Mouse (Mus musculus): ENCODE measurements at regions not wholly inside any gene's neighbourhood (a gene's known extent, or its start where the extent isn't known, plus 50 kb on each side); places are given as distances from the start of the nearest gene placed in this dataset.

DNA sequence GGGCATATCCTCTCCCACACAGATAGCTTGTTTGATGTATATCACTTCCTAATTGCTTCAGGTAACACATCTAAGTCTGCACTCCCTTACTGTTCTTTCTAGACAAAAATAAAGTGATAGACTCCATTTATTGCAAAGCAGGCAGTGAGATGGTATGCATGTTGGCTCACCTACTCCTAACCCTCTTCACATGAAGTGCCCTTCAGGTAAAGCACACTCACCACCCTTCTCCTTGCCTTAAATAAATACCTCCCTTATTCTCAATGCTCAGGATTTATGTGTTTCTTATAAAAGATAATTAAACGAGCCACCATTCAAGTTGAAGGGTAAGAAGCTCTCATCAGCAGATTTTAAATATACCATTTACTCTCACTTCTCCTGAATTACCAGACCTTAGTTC lies 1347.7 kb upstream of the Zeb2 start:
- no peak overlapping the region for H3K27ac ChIP-seq
- peaks cover 8% of the 10 kb centered on the region for H3K4me1 ChIP-seq
- no peaks in the 10 kb centered on the region for H3K9me3 ChIP-seq
- no peak for ATAC-seq (ENCODE audit: low FRiP score, low read depth)
- H3K4me2 ChIP-seq (replicated peaks) = no peak overlapping the region
- H3K36me3 ChIP-seq = no peaks in the 10 kb centered on the region
- 48% methylated on average over 1 of the region's 1 CpGs for WGBS
- H3K27me3 ChIP-seq = no peaks in the 10 kb centered on the region
- no peak overlapping the region for H3K9ac ChIP-seq
- no peak overlapping the region for H3K4me3 ChIP-seq

DNA sequence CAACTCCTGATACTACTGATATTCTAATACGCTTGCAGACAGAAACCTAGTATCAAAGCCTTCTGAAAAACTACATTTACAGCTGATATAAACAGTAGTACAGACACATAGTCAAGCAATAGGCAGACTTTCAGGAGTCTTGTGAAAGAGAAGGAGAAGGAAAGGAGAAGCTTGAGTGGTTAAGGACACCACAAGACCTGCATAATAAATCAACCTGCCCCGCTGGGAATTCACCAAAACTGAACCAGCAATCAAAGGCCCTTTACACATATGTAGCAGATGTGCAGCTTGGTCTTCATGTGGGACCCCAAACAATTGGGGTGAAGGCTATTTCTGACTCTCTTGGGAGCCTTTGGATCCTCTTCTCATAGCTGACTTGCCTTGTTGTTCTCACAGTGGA lies 1345.5 kb upstream of the Zeb2 start:
- no peak overlapping the region for H3K4me2 ChIP-seq (replicated peaks)
- H3K4me3 ChIP-seq = no peak overlapping the region
- ATAC-seq (ENCODE audit: low FRiP score, low read depth) = no peak
- WGBS = 87% methylated on average over 2 of the region's 2 CpGs
- H3K36me3 ChIP-seq = no peaks in the 10 kb centered on the region
- H3K9ac ChIP-seq = no peak overlapping the region
- H3K4me1 ChIP-seq = peaks cover 8% of the 10 kb centered on the region
- H3K9me3 ChIP-seq = no peaks in the 10 kb centered on the region
- no peak overlapping the region for H3K27ac ChIP-seq
- no peaks in the 10 kb centered on the region for H3K27me3 ChIP-seq

DNA sequence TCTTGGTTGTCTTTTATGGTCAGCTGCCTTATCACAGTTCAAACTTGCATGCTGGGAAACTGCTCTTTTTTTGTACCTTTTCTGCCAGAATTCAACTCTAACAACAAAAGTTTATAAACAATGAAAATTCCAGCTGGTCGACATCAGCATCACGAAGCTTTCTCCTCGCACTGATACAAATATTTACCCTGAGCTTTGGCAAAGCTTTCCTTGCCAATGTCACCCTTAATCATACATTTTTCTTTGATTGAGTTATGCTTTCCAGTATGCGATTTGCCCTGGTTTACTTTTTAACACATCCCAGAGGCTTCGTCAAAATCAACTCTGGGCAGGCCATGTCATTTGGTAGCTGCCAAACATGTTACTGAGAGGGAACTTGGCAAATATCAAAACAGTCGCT lies 1333.5 kb upstream of the Zeb2 start:
- H3K27ac ChIP-seq = no peak overlapping the region
- H3K4me2 ChIP-seq (replicated peaks) = no peak overlapping the region
- peaks cover 3% of the 10 kb centered on the region; the same call in 1 of the 2 replicates for H3K27me3 ChIP-seq
- H3K4me3 ChIP-seq = no peak overlapping the region
- H3K36me3 ChIP-seq = no peaks in the 10 kb centered on the region
- WGBS = 69% methylated on average over 6 of the region's 6 CpGs
- H3K9ac ChIP-seq = no peak overlapping the region
- no peaks in the 10 kb centered on the region for H3K9me3 ChIP-seq
- no peaks in the 10 kb centered on the region for H3K4me1 ChIP-seq
- ATAC-seq (ENCODE audit: low FRiP score, low read depth) = no peak

DNA sequence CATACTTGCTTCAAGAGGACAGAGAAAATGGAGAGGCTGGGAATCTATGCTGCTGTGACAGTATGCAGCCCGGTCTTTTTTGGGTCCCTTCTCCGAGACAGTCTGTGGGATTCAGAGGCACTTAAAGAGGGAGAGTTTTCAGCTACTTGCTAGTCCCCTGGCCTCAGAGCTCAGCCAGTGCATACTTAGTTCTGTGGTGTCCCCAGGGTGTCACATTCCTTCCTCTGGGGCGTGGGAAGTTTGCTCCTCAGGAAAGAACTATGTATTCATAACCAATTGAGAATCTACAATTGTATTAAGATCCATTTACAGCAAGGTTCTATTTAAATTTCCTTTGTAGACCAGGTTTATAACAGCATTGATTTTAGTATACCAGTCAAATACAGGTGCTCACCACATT lies 1328.1 kb upstream of the Zeb2 start:
- Histone ChIP-seq H3K9me3 (no peaks in the 10 kb centered on the region), H3K27ac (no peak overlapping the region), H3K27me3 (peaks cover 3% of the 10 kb centered on the region; the same call in 1 of the 2 replicates), H3K4me3 (no peak overlapping the region), H3K4me2 (replicated peaks) (no peak overlapping the region), H3K36me3 (no peaks in the 10 kb centered on the region), H3K9ac (no peak overlapping the region), H3K4me1 (peaks cover 25% of the 10 kb centered on the region)
- ATAC-seq (ENCODE audit: low FRiP score, low read depth) = no peak
- 64% methylated on average over 3 of the region's 3 CpGs for WGBS

DNA sequence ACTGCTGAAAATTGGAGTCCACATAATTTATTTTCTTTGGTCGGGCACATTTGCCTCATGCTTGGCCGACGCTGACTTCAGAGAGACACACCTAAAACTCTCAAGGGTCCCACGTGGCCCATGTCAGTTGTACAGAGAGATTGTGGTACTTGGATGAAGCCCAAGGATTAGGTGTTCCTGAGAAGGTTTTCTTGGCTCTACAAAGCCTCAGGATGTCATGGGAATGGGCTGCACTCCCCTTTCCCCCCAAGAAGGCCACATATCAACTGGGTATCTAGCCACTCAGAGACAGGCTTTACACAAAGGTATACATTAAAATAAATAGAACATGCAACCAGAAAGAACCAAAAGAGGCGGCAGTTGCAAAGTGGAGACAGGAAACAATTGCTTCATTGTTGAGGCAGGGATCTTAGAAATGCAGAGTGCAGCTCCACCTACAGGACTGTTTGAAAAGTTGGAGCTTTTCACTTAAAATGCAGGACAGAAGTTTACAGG lies 1326.5 kb upstream of the Zeb2 start:
- Histone ChIP-seq H3K27me3 (peaks cover 3% of the 10 kb centered on the region; the same call in 1 of the 2 replicates), H3K9ac (no peak overlapping the region), H3K9me3 (no peaks in the 10 kb centered on the region), H3K36me3 (no peaks in the 10 kb centered on the region), H3K4me1 (peaks cover 25% of the 10 kb centered on the region), H3K4me2 (replicated peaks) (peak overlapping the region; percentile 41), H3K27ac (peak overlapping the region; percentile 65; the same call in 1 of the 2 replicates), H3K4me3 (no peak overlapping the region)
- peak; percentile 91 for ATAC-seq (ENCODE audit: low FRiP score, low read depth)
- WGBS = 10% methylated on average over 5 of the region's 5 CpGs

DNA sequence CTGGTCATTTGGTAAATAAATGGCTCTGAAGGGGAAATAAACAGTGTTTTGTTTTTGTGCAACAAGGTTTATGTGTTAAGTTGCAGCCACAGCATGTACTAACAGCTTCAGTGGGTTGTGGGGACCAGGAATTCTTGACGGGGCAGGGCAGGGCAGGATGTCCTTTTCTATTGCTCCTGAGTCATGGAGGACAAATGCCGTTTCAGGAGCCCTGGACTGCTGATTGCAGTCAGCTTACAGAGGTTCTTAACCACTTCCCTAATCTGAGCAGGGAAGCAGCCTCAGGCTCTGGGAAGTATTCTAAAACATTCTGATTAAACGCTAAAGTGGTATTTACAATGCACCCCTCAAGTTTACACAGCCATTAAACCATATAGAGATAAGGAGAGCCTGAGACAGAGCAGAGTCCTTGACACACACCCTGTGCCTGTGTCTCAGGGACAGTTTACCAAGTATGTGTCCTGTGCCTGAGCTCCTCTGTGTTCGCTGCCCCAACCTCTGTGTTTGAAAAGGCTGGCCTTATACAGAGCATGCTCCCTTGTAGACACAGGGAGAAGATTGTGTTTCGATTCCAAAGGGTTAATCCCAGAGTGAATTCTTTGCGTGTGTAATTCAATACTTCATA lies 1326.0 kb upstream of the Zeb2 start:
- H3K4me3 ChIP-seq = no peak overlapping the region
- peaks cover 3% of the 10 kb centered on the region; the same call in 1 of the 2 replicates for H3K27me3 ChIP-seq
- peaks cover 25% of the 10 kb centered on the region for H3K4me1 ChIP-seq
- peak overlapping the region; percentile 65 for H3K27ac ChIP-seq
- no peaks in the 10 kb centered on the region for H3K36me3 ChIP-seq
- no peaks in the 10 kb centered on the region for H3K9me3 ChIP-seq
- ATAC-seq (ENCODE audit: low FRiP score, low read depth) = peak; percentile 84; the same call in 1 of the 2 replicates
- H3K4me2 ChIP-seq (replicated peaks) = peak overlapping the region; percentile 41
- 21% methylated on average over 6 of the region's 6 CpGs for WGBS
- no peak overlapping the region for H3K9ac ChIP-seq

DNA sequence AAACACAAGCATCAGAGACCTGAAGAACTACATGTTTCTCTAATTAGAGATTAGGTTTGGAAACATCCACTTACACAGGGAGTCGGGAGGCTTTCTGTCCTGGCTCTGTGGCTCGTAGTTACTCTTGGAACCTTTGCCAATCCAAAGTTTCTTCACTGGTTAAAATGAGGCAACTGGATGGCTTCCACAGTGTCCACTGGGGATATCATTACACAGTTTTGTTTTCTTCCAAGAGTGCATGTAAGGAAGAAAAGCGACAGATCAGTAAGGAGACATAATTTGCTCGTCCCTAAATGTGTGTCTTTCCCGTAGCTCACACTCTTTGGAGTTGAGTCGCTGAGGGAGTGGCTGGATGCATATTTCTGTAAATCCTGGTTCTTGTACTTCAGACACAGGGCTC lies 1325.4 kb upstream of the Zeb2 start:
- Histone ChIP-seq H3K4me3 (no peak overlapping the region), H3K9ac (no peak overlapping the region), H3K4me1 (peaks cover 25% of the 10 kb centered on the region), H3K27ac (no peak overlapping the region), H3K36me3 (no peaks in the 10 kb centered on the region), H3K27me3 (peaks cover 3% of the 10 kb centered on the region; the same call in 1 of the 2 replicates), H3K9me3 (no peaks in the 10 kb centered on the region), H3K4me2 (replicated peaks) (no peak overlapping the region)
- 50% methylated on average over 6 of the region's 6 CpGs for WGBS
- ATAC-seq (ENCODE audit: low FRiP score, low read depth) = no peak

DNA sequence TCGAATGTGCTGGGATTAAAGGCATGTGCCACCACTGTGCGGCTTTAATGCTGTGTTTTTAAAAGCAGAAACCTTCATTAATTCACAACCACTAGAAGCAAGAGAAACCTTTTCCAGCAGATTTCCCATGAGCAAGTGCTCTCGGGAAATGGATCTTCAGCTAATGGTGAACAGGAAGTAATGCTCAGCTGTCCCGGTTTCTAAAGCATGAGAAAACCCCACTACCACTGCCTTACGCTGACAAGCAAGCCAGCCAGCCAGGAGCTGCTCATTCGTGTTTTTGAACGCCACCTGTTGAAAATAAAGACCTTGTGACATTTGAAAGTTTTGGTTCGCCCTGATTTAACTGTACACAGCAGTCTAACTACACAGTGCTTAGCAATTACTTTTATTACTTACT lies 1324.7 kb upstream of the Zeb2 start:
- peaks cover 3% of the 10 kb centered on the region; the same call in 1 of the 2 replicates for H3K27me3 ChIP-seq
- 71% methylated on average over 8 of the region's 8 CpGs for WGBS
- no peak overlapping the region for H3K9ac ChIP-seq
- peaks cover 25% of the 10 kb centered on the region for H3K4me1 ChIP-seq
- H3K9me3 ChIP-seq = no peaks in the 10 kb centered on the region
- no peak overlapping the region for H3K27ac ChIP-seq
- no peak overlapping the region for H3K4me3 ChIP-seq
- ATAC-seq (ENCODE audit: low FRiP score, low read depth) = no peak
- no peaks in the 10 kb centered on the region for H3K36me3 ChIP-seq
- no peak overlapping the region for H3K4me2 ChIP-seq (replicated peaks)

DNA sequence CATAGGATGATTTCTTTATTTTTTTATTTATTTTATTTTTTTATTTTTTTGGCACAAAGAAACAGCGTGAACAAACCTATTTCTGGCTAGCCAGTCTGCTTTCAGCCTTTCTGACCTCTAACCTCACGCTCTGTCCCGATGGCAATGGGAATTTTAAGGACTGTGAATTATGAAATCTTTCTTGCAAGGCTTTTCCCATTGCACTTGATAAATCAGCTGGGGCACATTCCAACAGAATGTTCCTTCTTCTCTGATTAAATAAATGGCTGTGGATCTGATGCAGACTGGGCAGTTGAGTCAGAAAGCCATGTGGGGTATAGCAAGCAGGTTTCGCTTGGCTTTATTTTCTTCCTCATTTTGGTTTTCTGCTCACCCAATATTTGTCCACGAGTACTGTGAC lies 1324.2 kb upstream of the Zeb2 start:
- no peak overlapping the region for H3K9ac ChIP-seq
- H3K4me1 ChIP-seq = peaks cover 25% of the 10 kb centered on the region
- H3K4me3 ChIP-seq = no peak overlapping the region
- no peak overlapping the region for H3K27ac ChIP-seq
- no peaks in the 10 kb centered on the region for H3K9me3 ChIP-seq
- WGBS = 90% methylated on average over 5 of the region's 5 CpGs
- H3K4me2 ChIP-seq (replicated peaks) = no peak overlapping the region
- H3K27me3 ChIP-seq = peaks cover 3% of the 10 kb centered on the region; the same call in 1 of the 2 replicates
- ATAC-seq (ENCODE audit: low FRiP score, low read depth) = no peak
- no peaks in the 10 kb centered on the region for H3K36me3 ChIP-seq

DNA sequence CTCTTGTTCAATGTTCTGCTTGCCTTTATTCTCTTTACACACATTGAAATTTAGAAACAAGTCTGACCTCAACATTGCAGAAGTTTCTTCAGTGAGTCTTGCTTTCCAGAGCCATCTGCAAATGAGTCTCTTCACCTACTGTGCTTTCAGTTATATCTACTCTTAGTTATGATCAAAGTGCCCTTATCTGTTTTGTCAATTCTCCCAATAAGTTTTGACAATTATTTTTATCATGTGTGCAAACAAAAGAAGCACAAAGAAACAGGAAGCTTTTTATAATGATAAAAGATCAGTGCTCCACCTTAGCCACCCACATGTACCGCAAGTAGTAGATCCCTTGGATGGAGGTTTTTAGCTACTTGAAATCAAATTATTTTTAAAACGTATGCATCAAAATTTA lies 1322.8 kb upstream of the Zeb2 start:
- H3K4me1 ChIP-seq = peaks cover 25% of the 10 kb centered on the region
- no peak for ATAC-seq (ENCODE audit: low FRiP score, low read depth)

DNA sequence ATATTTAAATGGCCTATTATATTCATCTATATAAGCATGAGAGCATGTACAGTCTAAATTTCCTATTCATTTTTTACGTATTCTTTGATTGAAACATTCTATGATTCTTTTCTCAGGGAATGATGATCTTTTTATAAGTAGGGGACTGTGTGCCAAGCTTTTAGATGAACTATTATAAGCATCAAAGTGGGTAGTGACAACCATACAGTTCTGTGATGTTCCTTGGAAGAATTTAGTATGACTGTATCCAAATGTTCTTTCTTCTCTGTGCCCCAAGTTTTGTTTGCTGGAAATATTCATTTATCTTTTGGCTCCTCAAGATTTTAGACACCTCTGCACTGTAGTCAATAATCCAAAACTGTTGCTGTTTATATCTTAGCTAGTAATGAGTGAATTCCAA lies 1301.1 kb upstream of the Zeb2 start:
- no peak for ATAC-seq (ENCODE audit: low FRiP score, low read depth)
- 87% methylated on average over 1 of the region's 1 CpGs for WGBS
- Histone ChIP-seq H3K4me3 (no peak overlapping the region), H3K27ac (no peak overlapping the region), H3K4me2 (replicated peaks) (no peak overlapping the region), H3K27me3 (no peaks in the 10 kb centered on the region), H3K9ac (no peak overlapping the region), H3K9me3 (no peaks in the 10 kb centered on the region), H3K4me1 (no peaks in the 10 kb centered on the region), H3K36me3 (no peaks in the 10 kb centered on the region)

More for the DNA sequence above, 1322.8 kb upstream of the Zeb2 start:
- Histone ChIP-seq H3K36me3 (no peaks in the 10 kb centered on the region), H3K27ac (no peak overlapping the region), H3K4me2 (replicated peaks) (no peak overlapping the region), H3K9ac (no peak overlapping the region), H3K9me3 (no peaks in the 10 kb centered on the region), H3K27me3 (no peaks in the 10 kb centered on the region), H3K4me3 (no peak overlapping the region)
- 73% methylated on average over 2 of the region's 2 CpGs for WGBS

DNA sequence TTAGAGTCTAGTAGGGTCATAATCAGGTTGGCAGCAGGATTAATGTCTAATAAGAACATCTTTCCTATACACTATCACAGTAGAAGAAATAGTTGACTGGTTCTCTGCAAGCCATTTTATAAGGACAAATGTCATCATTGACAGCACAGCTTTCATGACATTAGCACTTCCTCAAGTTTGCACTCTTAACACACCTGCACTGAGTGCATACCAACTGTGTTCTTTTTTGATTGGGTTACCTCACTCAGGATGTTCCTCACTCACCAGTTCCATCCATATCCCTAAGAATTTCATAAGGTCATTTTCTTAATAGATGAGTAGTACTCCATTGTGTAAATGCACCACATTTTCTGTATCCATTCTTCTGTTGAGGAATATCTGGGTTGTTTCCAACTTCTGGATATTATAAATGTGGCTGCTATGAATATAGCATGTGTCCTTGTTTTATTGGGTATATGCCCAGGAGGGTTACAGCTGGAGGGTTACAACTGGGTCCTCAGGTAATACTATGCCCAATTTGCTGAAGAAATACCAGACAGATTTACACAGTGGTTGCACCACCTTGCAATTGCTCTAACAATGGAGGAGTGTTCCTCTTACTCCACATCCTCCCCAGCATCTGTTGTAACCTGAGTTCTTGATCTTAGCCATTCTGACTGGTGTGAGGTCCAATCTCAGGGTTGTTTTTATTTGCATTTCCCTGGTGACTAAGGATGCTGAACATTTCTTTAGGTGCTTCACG lies 1285.3 kb upstream of the Zeb2 start:
- 74% methylated on average over 1 of the region's 1 CpGs for WGBS
- H3K4me3 ChIP-seq = no peak overlapping the region
- H3K27ac ChIP-seq = no peak overlapping the region
- H3K4me2 ChIP-seq (replicated peaks) = no peak overlapping the region
- no peak overlapping the region for H3K9ac ChIP-seq
- H3K9me3 ChIP-seq = no peaks in the 10 kb centered on the region
- H3K4me1 ChIP-seq = no peaks in the 10 kb centered on the region
- ATAC-seq (ENCODE audit: low FRiP score, low read depth) = no peak
- H3K27me3 ChIP-seq = no peaks in the 10 kb centered on the region
- no peaks in the 10 kb centered on the region for H3K36me3 ChIP-seq
